Mouse (Mus musculus) heart, adult 10 weeks (tissue): ENCODE measurements around the gene Rhox3e. TPM values are rescaled to one million over a fixed set of nuclear protein-coding genes. Genes with fewer than 3 reads are reported as not detected.

Experiments
- polyA plus RNA-seq: library from polyadenylated mRNA; stranded (reverse); fragments of 350-450 nt; fragmentation: Illumina TruSeq; extraction: RNeasy Lipid Tissue Mini Kit (QIAGEN cat#74804); gene quantifications from one replicate; pipeline ENCODE4 v1.2.3, GENCODE M21; 2014; ENCODE audit warnings: low read depth, low replicate concordance

Rhox3e gene
- not detected for polyA plus RNA-seq

DNA sequence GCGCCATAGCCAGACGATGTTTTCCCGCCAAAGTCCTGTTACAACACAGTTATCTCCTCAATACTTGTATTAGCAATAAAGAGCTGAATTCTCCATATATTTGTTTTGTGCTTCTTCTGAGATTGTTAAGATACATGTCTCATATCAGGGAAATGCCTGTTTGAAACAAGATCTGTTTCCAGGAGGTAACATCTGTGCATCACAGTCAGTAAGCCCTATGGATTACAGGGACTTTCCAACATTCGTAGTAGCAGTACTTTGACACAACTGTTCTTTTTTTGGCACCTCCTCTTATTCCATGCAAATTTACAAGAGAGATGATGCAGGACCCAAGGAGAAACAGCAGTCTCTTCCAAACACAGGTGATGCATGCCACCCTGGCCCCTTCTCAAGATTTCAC, at the start of gene Rhox3e:
Gene Rhox3e (plus strand): TSS at position 301 of the 400 bp plus-strand sequence.

DNA sequence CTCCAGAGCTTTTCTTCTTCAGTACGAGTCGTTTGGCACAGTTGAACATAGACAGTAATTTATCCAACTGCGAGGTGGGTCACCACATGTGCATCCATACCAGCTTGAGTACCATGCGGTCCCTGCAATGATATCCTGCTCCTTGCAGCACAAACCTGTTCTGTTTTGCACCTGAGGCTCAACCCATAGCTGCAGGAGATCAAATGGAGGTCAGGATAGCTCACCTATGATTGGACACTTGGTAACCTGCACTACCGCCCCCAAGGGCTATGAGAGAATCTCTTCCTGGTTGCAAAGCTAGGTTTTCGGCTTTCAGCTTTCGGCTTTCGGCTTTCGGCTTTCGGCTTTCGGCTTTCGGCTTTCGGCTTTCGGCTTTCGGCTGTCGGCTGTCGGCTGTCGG, 27.8 kb upstream of the Rhox3e start, which contains the start of gene Rhox4d:
Gene Rhox4d (plus strand): TSS at position 301 of the 400 bp plus-strand sequence.

DNA sequence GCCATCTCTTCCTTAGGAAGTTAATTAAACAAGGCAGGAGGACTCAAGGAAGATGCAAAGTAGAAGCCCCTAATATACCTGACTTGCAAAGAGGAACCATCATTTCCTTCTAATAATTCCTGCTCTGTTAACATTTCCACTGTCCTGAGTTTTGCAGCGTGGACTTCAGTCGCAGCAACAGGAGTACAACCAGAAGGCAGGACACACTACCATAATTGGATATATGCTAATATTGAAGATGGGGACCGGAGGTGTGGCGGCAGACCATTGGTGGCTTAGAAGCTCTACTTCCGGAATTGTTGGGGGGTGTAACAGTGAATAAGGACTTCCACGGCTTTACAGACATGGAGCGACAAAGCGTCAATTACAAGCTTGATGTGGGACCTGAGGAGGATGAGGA, 11.7 kb upstream of the Rhox3e start, which contains the start of gene Rhox2e:
Gene Rhox2e (plus strand): TSS at position 301 of the 400 bp plus-strand sequence.

DNA sequence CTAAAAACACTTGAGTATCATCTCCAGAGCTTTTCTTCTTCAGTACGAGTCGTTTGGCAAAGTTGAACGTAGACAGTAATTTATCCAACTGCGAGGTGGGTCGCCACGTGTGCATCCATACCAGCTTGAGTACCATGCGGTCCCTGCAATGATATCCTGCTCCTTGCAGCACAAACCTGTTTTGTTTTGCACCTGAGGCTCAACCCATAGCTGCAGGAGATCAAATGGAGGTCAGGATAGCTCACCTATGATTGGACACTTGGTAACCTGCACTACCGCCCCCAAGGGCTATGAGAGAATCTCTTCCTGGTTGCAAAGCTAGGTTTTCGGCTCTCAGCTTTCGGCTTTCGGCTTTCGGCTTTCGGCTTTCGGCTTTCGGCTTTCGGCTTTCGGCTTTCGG, 15.3 kb downstream of the Rhox3e start, which contains the start of gene Rhox4e:
Gene Rhox4e (plus strand): TSS at position 301 of the 400 bp plus-strand sequence.

DNA sequence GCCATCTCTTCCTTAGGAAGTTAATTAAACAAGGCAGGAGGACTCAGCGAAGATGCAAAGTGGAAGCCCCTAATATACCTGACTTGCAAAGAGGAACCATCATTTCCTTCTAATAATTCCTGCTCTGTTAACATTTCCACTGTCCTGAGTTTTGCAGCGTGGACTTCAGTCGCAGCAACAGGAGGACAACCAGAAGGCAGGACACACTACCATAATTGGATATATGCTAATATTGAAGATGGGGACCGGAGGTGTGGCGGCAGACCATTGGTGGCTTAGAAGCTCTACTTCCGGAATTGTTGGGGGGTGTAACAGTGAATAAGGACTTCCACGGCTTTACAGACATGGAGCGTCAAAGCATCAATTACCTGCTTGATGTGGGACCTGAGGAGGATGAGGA, 29.3 kb downstream of the Rhox3e start, which contains the start of gene Rhox2f:
Gene Rhox2f (plus strand): TSS at position 301 of the 400 bp plus-strand sequence.

DNA sequence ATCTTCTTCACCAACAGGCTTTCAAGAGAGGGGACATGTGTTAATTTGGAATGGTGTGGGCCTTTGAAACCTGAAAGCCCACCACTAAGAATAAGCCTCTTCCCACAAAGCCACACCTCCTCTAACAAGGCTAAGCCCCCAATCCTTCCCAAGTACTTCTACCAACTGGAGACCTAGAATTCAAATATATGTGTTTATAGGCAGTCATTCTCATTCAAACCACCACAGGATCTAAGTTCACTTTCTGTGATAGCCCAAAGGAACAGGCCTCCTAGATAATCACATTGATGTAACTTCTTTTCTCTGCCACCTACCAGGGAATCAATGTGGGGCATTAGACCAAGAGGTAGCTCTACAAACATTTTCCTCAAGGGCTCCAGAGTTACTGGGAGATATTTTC, 38.9 kb downstream of the Rhox3e start, which contains the start of gene Rhox3f:
Gene Rhox3f (plus strand): TSS at position 301 of the 400 bp plus-strand sequence.

Other genes with a start within 250 kb of the Rhox3e start
- not detected for gene Rhox3a2, start 162.0 kb upstream of the Rhox3e start, polyA plus RNA-seq
- gene Rhox4a2, start 151.2 kb upstream of the Rhox3e start, polyA plus RNA-seq = not detected
- not detected for gene Rhox2b, start 130.0 kb upstream of the Rhox3e start, polyA plus RNA-seq
- gene Rhox4b, start 109.5 kb upstream of the Rhox3e start, polyA plus RNA-seq = not detected
- not detected for gene Rhox2c, start 88.3 kb upstream of the Rhox3e start, polyA plus RNA-seq
- gene Rhox3c, start 83.4 kb upstream of the Rhox3e start, polyA plus RNA-seq = not detected
- not detected for gene Rhox4c, start 61.7 kb upstream of the Rhox3e start, polyA plus RNA-seq
- gene Rhox2d, start 48.6 kb upstream of the Rhox3e start, polyA plus RNA-seq = not detected
- gene Rhox4d, start 27.7 kb upstream of the Rhox3e start, polyA plus RNA-seq = not detected
- not detected for gene Rhox2e, start 11.6 kb upstream of the Rhox3e start, polyA plus RNA-seq
- not detected for gene Rhox4e, start 15.4 kb downstream of the Rhox3e start, polyA plus RNA-seq
- not detected for gene Rhox2f, start 29.4 kb downstream of the Rhox3e start, polyA plus RNA-seq
- gene Rhox3f, start 39.0 kb downstream of the Rhox3e start, polyA plus RNA-seq = not detected
- gene Rhox4f, start 65.7 kb downstream of the Rhox3e start, polyA plus RNA-seq = not detected
- gene Rhox3g, start 86.6 kb downstream of the Rhox3e start, polyA plus RNA-seq = not detected
- not detected for gene Rhox2g, start 101.5 kb downstream of the Rhox3e start, polyA plus RNA-seq
- gene Rhox4g, start 109.3 kb downstream of the Rhox3e start, polyA plus RNA-seq = not detected
- not detected for gene Rhox3h, start 126.7 kb downstream of the Rhox3e start, polyA plus RNA-seq
- not detected for gene Rhox2h, start 131.3 kb downstream of the Rhox3e start, polyA plus RNA-seq